Mouse (Mus musculus) retina, adult 2 months (tissue): ENCODE results near the gene Plekho1.

Source experiments
- DNase-seq: peaks from one replicate; pipeline ENCODE4 v3.0.0-alpha.2; 2012; ENCODE audit warnings: low read depth, low spot score

The Plekho1 gene

DNA sequence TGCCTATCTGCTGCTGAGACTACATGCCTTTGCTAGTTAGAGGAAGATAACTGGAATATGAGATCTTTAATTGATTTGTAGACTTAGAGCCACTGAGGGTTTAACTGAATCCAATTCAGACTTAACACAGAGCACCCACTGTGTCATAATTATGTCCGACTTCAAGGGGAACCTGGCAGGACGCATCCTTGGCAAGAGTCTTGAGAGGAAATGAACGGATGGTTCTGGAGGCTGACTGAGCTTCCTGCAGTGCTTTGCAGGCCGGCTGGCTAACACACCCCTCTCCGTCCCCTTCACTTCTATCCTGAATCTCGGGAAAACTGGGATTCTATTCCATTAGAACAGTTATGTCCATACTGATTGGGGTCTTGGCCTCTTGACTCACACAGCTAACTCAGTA is 12.7 kb upstream of the Plekho1 start:
- no peak for DNase-seq

DNA sequence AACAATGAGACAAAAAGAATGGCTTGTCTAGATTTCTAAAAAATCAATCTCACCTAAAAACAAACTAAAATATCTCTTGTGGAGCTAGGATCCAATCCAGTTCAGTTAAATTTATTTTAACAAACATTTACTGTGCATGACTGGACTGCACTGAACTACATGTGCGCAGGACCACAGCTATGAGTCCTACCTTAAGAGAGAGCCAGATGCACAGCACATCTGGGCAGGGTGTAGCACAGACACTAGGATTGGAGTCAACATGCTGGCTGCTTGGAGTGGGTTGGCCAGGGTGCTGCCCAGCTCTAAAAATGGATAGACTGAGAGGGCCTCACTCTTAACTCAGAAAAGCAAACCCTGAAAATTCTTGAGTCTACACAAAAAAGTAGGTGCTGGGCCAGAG is 5.8 kb upstream of the Plekho1 start:
- no peak for DNase-seq

DNA sequence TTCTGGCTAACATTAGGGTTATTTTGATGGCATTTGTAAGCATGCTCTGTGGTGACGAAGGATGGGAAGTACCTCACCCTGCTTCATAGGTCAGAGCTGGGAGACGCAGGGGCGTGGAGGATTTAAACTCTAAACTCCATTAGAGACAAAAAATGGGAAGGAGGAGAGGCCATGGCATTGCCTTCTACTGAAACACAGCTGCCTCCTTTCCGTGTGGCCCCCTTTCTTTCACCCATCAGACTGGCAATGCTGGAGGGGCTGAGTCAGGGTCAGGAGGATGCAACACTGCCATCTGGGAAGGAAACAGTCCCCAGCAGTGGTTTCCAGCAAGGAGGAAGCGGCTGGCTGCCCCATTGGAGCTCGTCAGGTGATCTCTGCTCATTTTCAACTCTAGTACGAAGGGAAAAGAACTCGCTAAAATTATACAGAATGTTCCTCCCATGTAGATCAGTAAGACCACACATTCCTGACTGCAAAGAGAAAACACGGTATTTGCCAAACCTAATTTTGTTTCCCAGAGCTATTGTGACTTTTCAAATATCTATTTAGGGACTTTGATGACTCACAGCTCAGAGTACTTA is 5.2 kb upstream of the Plekho1 start:
- no peak for DNase-seq

DNA sequence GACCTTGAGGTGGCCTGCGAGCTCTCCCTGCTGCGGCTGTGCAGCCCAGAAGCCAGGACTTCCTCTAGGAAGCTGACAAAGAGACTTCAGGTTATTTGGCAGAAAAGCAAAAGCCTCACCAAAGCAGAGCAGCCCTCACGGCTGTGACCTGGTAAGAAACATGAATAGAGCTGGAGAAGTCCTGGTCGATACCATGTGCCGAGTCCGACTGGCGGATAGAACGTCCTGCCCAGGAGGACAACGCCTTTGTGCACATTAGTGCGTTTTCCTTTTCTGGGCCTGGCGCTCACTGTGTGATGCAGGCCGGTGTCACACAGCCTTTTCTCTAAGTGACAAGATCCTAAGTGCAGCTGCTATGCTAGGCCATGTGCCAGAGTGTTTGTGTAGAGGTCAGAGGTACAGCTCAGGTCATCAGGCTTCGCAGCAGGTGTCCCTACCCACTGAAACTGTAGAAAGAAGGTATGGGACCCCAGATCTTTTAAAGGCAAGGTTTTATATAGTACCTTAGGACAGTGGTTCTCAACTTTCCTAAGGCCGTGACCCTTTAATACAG is 4.4 kb upstream of the Plekho1 start:
- DNase-seq = no peak

DNA sequence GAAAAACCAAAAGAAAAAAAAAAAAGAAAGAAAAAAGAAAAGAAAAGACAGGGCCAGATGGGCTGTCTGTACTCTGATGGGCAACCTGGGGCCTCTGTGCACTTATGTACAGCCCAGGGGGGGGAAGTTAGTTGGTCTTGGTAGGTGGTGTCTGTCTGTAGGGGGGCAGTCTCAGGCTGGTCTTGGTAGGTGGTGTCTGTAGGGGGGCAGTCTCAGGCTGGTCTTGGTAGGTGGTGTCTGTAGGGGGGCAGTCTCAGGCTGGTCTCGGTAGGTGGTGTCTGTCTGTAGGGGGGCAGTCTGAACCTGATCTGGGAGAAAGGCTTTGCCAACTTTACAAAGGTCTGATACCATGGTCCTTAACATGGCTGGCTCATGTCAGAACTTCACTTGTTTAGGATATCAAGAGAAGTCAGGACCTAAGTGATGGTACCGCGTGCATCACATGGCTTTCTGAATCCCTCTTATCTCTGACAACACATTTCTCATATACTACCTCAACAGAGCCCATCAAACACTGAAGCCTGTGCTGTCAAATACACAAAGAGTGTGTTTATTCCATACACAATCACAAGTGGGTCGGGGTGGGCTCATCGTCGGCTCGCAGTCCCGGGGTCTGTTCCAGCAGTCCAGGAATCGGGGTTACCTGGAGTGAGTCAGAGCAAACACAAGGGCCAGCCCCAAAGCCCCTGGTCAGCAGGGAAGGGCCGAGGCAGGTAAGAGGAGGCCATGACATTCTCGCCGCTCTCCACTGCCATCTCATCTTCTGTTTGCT is 3.7 kb upstream of the Plekho1 start:
- DNase-seq = no peak

DNA sequence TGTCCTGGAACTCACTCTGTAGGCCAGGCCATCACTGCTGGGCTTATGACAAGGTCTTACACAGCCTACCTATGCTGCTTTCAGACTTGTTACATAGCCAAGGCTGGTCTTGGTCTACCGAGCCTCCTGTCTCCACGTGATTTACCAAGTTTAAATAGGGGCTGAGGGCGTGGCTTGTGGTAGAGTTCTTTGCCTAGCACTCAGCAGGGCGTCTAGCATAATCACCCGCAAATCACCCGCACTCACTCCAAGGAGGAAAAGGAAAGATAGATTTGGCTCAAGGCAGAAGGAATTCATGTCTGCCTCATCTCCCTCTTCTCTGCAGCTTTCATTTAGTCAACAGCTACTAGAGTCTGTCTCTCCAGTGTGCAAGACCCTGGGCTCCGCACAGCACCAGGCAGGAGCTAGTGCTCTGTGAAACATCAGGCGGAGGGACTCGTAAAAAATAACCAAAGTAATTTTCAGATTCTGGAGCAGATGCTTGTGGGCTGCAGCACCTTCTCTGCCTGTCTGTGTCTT is 1.5 kb upstream of the Plekho1 start:
- DNase-seq = no peak

DNA sequence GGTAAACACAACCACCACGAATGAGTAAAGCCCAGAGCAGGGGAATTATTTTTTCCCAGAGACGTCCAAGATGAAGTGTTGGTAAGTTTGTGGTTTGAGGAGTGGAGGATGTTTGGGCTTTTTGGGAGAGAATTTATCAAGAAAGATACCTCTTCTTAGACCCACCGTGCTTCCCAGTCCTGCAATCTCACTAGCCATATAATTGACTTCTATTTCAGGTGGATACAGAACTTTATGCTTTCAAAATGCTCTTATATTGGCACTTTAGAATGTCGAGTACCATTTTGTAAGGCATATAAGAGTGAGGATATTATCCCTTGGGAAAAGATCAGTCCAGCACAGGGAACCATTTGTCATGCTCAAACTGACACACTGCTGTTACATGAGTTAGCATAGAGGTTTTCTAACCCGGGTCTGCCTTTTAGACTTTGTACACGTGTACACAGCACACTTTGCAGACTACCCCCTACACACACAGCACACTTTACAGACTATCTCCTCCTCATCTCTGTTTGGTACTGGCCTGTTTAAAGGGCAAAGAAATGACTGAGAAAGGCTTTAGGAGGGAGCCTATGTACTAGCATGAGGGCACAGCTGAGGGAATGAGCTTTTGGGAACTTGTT is 761 bp upstream of the Plekho1 start:
- no peak for DNase-seq

DNA sequence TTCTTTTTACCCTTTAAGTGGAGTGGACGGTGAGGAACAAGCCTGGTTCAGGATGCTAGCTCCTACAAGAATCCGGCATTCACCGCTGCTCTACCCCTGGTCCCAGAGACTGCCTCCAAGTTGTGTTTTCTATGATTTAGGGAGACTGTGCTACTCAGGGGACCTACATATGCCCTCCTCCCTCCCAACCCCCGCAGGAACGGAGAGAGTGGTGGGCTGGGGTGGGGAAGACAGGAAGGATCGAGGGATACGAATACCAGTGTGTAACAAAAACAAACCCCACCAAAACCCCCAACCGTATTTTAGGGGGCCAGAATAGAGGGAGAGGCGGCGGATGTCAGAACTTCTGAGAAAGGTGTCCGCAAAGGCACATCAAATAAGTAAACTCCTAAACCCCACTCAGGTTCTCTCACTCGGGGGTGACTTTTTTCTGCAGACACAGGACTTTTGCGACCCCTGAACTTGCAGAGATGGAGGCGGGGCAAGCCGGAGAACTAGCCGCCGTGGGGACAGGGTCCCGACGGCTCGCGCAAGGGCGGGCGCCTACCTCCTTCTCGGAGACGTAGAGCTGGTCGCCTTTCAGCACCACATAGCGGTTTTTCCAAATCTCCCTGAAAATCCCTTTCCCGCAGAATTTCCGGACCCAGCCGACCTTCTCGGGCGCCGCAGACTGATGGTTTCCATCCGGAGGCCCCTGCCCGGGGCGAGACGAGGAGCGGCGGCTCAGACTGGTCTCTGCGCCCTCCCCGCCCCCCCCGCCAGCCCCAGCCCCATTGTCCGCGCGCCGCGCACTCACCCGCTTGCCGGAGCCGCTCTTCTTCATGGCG is 613 bp downstream of the Plekho1 start:
- no peak for DNase-seq

DNA sequence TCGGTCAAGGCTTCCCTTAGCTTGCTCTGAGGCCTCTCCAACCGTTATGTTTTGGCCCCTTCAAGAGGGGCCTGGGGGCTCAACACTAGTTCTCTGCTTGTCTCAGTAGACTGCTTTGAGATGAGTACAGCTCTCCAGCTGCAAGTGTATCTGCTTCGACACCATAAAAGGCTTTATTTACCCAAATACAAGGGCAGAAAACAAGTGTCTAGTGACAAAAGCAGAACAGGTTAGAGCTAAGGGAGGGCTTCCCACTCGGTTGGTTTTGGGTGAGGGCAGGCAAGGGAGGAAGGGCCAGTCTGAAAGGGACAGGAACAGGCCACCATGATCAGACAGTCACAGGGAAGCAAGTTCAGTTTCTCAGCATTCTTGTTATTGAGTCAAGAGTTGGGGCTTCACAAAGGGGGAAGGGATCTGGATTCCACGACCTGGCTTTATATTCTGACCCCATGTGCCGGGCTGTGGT is 1.4 kb downstream of the Plekho1 start:
- DNase-seq = no peak

DNA sequence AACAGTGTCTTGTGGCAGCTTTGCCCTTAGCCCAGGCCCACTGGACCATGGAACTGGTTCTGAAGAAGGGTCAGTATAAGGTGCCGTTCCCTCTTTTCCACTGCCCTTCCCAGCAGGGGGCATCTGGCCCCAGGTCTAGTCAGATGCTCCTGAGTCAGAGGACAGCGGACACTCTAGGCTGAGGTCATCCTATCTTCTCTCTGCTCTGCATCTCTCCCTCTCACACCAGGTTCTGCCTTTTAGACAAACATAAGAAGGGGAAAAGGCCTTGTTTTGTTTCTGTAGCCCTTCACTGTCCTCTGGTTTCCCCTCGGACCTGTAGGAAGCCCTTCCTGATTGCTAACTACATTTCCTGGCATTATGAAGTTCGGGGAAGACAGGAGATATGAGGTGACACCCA is 1.9 kb downstream of the Plekho1 start:
- DNase-seq = no peak

DNA sequence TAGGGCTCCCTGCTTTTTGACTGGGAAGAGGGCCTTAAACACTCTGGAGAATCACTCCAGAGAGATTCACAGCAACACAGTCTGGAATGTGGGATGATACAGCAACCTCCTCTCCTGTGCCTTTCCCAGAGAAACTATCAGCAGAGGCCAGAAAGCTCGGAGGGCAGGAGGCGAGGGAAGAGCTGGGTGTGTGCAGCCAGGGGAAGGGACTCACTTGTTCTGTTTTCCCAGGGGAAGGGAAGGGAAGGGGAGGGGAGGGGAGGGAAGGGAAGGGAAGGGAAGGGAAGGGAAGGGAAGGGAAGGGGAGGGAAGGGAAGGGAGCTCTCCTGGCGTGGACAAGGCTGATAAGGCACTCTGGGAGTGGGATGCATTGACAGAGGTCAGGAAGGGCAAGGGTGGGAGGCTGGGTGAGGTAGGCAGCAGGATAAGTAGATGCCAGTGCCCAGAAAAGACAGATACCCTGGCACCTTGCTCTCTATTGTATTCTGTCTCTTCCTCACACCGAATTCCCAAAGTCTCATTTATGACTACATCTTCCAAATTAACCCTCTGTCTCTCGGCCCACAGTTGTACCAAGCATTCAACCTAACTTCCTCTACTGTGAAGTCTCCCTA is 2.7 kb downstream of the Plekho1 start:
- DNase-seq = no peak

DNA sequence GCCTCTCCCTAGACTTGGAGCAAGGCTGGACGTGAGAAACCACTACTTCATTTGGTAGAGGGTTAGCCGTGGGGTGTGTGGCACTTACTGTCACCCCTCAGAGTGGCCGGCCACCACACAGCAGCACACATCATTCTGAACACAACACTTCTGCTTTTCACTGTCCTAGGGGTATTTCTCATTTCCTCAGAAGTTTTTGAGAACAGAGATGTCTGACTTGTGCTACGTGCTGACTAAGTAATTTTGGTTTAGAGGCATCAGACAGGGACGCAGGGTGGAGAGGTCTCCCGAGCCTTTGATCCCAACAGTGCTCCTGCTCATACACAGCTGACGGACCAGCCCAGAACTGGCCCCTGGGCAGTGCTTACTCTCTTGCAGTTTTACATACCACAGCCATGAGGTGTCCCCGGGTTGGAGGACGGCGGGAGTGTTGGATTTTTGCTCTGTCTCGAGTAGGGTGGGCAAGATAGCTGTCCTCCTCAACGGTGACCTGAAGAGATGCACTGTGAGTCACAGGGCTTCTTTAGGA is 5.3 kb downstream of the Plekho1 start:
- no peak for DNase-seq

DNA sequence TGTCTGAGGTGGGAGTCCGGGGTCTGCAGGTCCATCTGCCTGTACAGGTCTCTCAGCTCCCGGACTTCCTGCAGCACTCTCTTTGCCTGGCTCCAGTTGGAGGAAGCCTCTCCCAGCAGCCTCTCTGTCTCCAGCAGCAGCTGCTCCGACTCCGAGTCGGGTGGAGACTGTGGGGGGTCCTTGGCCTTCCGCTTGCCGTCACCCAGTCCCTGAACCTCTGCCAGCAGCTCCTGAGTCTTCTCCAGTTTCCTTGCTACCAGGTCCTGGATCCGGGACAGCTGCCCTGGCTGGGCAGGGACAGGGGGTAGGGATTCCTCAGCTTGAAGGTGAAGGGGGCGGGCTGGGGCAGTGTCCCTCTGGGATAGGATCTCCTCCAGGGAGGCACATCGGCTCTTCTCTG is 6.8 kb downstream of the Plekho1 start:
- DNase-seq = no peak

DNA sequence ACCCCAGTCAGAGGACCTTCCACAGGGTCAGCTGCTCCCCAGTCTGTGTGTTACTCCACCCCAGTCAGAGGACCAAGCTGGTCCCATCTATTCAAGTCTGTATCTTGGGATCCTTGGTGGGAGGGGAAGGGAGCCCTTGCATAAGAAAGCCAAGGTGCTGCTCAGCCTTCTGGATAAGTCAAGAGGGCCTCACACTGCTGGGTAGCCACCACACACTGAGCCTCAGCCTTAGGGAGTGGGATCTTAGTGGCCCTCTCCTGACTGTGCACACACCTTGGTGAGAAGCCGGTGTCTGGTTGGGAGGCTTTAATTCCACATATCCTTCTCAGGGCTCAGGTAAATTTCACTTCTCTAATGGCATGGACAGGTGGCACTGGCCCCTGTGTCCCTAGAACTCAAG is 7.7 kb downstream of the Plekho1 start:
- DNase-seq = no peak

DNA sequence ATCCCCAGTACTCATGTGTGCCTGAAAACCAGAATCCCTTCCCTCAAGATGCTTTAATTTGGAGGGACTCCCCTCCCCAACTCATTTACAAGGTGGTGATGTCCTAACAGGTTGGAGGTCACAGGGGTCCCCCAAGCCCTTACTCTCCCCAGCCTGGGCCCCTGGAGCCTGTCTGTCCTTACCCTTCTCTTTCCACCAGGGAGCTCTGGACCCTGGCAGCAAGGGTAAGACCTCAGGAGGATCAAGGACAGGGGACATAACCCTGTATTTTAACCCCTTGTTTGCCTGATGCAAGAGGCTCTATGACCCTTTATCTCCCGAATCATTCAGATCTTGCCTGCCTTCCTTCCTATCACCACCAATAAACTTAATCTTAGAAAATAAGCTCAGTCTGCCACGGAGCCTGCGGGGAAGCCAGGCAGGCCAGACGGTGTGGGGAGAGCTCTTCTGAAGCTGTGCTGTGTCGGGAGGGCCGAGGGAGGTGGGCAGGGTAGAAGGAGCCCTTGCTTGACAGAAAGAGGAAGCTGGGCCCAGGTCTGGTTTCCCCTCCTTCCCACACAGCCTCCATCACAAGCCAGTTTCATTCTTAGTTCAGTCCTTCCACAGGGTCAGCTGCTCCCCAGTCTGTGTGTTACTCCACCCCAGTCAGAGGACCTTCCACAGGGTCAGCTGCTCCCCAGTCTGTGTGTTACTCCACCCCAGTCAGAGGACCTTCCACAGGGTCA is 8.3 kb downstream of the Plekho1 start:
- no peak for DNase-seq

DNA sequence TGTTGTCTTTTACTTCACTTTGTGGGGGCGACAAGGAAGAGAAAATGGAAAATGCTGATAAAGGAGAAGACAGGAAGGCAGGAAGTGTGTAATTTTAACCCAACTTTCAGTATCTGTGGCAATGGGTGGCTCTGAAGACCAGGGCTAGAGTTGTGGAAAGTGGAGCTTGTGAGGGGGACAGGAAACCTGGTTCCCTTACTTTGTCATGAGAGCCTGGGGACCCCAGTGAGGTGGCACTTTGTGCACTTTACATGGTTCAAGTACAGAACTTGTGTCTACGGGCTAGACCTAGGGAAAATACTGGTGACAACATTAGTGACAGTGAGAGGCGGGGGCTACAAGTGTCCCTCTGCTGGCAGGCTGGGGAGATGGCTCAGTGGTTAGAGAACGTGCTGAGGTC is 8.8 kb downstream of the Plekho1 start:
- no peak for DNase-seq

DNA sequence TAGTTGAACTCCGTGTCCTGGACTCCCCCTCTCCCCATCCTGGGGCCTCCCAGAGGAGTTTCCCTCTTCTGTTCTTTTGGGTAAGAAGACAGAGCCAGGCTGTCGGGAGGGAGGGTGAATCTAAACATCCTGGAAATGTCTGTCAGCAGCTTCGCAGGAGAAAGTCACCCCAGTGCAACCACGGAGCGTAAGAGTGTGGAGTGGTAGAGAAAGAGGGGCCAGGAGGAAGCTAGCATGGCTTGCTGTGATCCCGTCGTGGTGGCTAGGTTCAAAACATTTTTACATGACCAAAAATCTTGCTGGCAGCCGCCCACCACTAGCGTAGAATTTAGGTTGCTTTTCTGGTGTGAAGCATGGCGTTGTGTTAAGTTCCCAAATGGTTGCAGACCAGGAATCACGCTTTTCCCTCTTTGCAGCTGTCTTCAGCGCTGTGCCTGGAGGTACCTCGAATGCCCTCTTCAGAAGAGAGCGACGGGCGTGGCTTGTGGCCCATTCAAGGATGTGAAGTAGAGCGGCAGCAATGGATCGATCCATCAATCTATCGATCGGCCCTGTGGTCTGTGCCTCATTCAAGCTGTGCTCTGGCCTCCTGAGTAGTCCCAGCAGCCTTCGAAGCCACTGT is 9.7 kb downstream of the Plekho1 start:
- DNase-seq = no peak

DNA sequence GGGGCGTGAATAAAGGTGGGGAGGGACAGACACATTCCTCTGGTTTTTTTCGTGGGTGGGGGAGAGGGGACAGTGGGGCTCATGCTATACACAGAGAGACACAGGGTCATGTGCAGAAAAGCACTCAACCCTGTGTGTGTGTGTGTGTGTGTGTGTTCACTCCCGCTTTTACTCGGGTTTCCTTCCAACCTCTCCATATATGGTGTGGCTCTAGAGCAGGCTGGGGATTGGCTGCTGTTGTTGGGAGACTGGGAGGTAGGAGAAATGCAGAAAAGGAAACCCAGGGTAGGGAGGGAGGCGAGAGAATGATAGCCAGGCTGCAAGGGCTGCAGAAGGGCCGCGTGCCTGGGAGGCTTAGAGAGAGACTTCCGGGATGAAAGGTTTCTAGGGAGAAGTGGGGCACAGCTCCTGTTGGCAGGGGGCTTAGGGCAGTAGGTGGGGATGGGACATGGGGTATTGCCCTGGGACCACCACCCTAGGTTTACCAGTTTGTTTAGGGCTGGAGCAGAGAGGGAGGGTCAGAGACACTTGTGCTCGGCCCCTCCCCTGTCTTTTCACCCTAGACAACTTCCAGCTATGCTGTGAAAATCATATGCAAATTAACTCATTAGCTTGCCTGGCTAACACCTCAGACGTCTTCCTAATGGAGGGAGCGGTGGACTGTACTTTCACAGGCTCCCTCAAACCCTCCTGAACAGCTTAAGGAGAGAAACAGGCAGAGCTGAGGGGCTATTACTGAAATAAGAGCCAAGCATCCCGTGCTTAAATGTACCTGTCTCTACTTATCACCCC is 10.4 kb downstream of the Plekho1 start:
- DNase-seq = no peak

DNA sequence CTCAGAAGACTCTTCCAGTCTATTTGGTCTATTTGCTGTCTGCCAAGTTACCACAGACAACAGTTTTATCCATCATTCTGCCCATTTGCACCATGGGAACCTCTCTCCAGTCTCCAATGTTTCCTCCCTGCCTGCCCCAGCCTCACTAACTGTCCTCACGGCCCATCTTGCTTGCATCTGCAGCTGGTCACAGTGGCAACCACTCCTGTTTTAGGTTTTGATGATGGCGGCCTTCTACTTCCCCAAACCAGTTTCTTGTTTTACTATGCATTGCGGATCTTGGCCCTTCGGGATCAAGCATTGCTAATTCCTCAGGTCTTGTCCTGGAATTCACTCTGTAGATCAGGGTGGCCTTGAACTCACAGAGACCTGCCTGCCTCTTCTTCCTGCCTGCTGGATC is 13.7 kb downstream of the Plekho1 start:
- DNase-seq = no peak
